Mouse (Mus musculus): ENCODE measurements around the gene Zfp873. TPM values are rescaled to one million over a fixed set of nuclear protein-coding genes. Genes with fewer than 3 reads are reported as not detected.

Zfp873 gene
- 10 to 100 TPM in 1 of 2 experiments, 1 to 10 TPM in 1; 8.9 to 10.7 TPM for polyA plus RNA-seq (2017; shearing (Covaris generic))

DNA sequence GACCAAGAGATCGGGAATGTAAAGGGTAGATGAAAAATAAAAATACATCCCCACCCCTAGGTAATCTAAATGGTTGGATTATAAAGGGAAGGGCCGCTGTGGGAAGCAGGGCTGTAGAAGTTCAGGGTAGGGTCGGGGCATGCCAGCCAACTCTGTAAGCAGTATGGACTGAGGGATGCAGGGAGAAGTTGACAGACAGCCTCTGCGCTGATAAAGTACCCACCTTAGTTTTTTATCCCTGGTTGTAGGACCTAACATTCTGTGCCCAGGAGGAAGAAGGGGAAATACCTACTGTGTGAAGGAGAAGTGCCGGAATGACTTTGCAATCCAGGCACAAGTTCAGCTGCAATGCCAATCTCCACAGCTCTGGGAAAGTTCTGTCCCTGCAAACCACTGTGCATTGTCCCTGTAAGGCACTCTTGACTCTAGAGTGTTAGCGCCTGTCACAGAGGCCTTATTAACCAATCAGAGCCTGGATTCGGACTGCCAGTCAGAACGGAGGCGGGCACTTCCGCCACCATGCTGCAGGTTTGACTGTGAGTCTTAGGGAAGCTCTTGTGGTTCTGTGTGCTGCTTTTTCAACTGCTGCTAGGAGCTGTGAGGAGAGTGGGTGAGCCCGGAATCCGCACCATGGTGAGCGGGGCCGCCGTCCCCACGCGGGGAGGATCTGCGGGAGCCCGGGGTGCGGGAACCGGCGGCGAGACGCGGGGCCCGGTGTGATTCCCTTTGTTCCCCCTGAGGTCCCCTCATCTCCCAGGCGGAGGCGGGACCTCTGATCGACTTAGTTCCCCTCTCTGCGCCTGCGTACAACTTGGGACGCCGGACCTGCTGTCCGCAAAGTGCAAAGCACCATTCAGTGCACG is at the start of gene Zfp873:
Gene Zfp873, plus strand, starts transcription at position 527 of the 863 bp plus-strand sequence.

GRCm38 (mm10) chr10:82082728-82083621 is 35.1 kb downstream of the Zfp873 start, which contains the start of gene BC024063:
Gene BC024063, plus strand, starts transcription at chr10:82083353.

Other genes starting within 250 kb of the Zfp873 start
- 1 to 10 TPM; 5.9 to 7.4 TPM for gene Gm4767, start 235.9 kb upstream of the Zfp873 start, polyA plus RNA-seq (2017; shearing (Covaris generic))
- gene Gm32687, start 184.2 kb upstream of the Zfp873 start, polyA plus RNA-seq (2017; shearing (Covaris generic)) = 1 to 10 TPM; 2.5 to 8.0 TPM
- 1 to 10 TPM; 1.3 to 2.3 TPM for gene Zfp781, start 117.6 kb upstream of the Zfp873 start, polyA plus RNA-seq (2017; shearing (Covaris generic))
- 1 to 10 TPM; 5.6 to 10.0 TPM for gene BC024063, start 35.2 kb downstream of the Zfp873 start, polyA plus RNA-seq (2017; shearing (Covaris generic))
- gene AU041133, start 79.9 kb downstream of the Zfp873 start, polyA plus RNA-seq (2017; shearing (Covaris generic)) = 1 to 10 TPM; 6.6 to 9.8 TPM
- 10 to 100 TPM in 1 of 2 experiments, 1 to 10 TPM in 1; 7.2 to 11.7 TPM for gene Zfp938, start 193.2 kb downstream of the Zfp873 start, polyA plus RNA-seq (2017; shearing (Covaris generic))